In the genomic region with DNA sequence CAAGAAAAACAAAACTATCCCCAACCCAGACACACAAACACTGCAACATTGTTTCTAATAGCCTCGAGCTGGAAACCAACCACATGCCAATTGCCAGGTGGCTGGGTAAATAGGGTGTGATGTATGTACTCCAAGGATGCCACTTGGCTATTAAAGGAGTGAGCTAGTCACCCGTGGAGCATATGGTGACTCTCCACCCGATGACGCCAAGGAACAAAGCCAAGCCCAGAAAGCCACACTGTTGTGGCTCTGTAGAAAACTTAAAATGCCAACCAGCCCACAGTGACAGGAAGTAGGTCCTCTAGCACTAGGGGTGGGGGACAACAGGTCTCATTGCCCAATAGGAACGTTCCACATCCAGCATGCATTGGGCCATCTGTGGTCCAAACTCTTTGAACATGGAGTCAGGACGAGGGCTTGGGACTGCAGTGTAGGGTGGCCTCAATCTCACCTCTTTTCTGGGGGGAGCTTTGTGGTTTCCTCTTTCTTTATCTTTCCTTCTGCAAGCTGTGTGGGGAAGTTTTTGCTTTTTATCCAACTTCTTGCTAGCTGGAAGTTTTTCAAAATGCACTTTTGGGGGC, we compare ENCODE assay signal across 12 mouse cellular contexts. TPM values are rescaled to one million over a fixed set of nuclear protein-coding genes. Genes with fewer than 3 reads are reported as not detected.
DNase-seq lines count a peak whose midpoint lies in the region; ATAC-seq and TF ChIP-seq lines count a peak whose summit lies in the region.
"Had no signal": no experiment of that assay in that cellular context is flagged by ENCODE, and none has a peak within 500 bp of the region (broad histone marks: within the 10 kb centered on the region; RNA-seq: fewer than 3 reads in every experiment).

No protein-coding gene starts in this region.

- 61% methylated on average over 6 of the region's 6 CpGs for WGBS in forebrain, embryonic 15.5 days
- 53% methylated on average over 6 of the region's 6 CpGs for WGBS in forebrain, postnatal 0 days
- WGBS in kidney, embryonic 16.5 days, result 74% methylated on average over 6 of the region's 6 CpGs

- no peak for TF ChIP-seq CTCF in forebrain, postnatal 0 days (IDR thresholded peaks at IDR 0.05; ENCODE audit: low read depth)
- TF ChIP-seq CTCF in bone marrow macrophage, adult 2 months (IDR thresholded peaks at IDR 0.05; ENCODE audit: low read depth, low read length), result no peak

- H3K27ac ChIP-seq in forebrain, embryonic 15.5 days (replicated peaks), result no peak overlapping the region
- H3K27ac ChIP-seq in forebrain, postnatal 0 days (ENCODE audit: low read depth, low read length), result no peak overlapping the region
- peak overlapping the region; percentile 41; the same call in 1 of the 2 replicates for H3K27ac ChIP-seq in bone marrow macrophage, adult 2 months (ENCODE audit: insufficient read depth, low read depth, low read length)
- H3K27ac ChIP-seq in kidney, embryonic 16.5 days (ENCODE audit: low read length), result no peak overlapping the region
- H3K27ac ChIP-seq: hindbrain, embryonic 15.5 days; neural tube, embryonic 12.5 days had no signal

- H3K9me3 ChIP-seq in forebrain, embryonic 15.5 days, result no peaks in the 10 kb centered on the region
- no peaks in the 10 kb centered on the region for H3K9me3 ChIP-seq in forebrain, postnatal 0 days (ENCODE audit: low read length)
- H3K9me3 ChIP-seq in kidney, embryonic 16.5 days (ENCODE audit: low read length), result peaks cover 6% of the 10 kb centered on the region
- H3K9me3 ChIP-seq: hindbrain, embryonic 15.5 days; neural tube, embryonic 12.5 days had no signal

- peaks cover 7% of the 10 kb centered on the region; the same call in 1 of the 2 replicates for H3K4me1 ChIP-seq in forebrain, embryonic 15.5 days
- H3K4me1 ChIP-seq in forebrain, postnatal 0 days (ENCODE audit: insufficient read depth), result no peaks in the 10 kb centered on the region
- peaks cover 46% of the 10 kb centered on the region for H3K4me1 ChIP-seq in bone marrow macrophage, adult 2 months (ENCODE audit: control insufficient read depth, insufficient read depth, low read length)
- H3K4me1 ChIP-seq in kidney, embryonic 16.5 days (ENCODE audit: insufficient read depth, low read length), result 0 out of 2 replicates have a peak, but pooled peaks cover 13% of the 10 kb centered on the region

- no peaks in the 10 kb centered on the region for H3K27me3 ChIP-seq in forebrain, embryonic 15.5 days
- no peaks in the 10 kb centered on the region for H3K27me3 ChIP-seq in forebrain, postnatal 0 days (ENCODE audit: insufficient read depth, low read length)
- no peaks in the 10 kb centered on the region for H3K27me3 ChIP-seq in kidney, embryonic 16.5 days (ENCODE audit: insufficient read depth, low read length)
- H3K27me3 ChIP-seq: hindbrain, embryonic 15.5 days; neural tube, embryonic 12.5 days had no signal

- no peak for TF ChIP-seq POLR2A in bone marrow macrophage, adult 2 months (IDR thresholded peaks at IDR 0.05; ENCODE audit: borderline replicate concordance, low read depth, low read length)

- H3K4me3 ChIP-seq in forebrain, embryonic 15.5 days, result no peak overlapping the region
- H3K4me3 ChIP-seq in forebrain, postnatal 0 days (ENCODE audit: low read depth, low read length), result no peak overlapping the region
- H3K4me3 ChIP-seq in bone marrow macrophage, adult 2 months (ENCODE audit: insufficient read depth, low read length), result no peak overlapping the region
- no peak overlapping the region for H3K4me3 ChIP-seq in kidney, embryonic 16.5 days (ENCODE audit: low read length)
- H3K4me3 ChIP-seq: hindbrain, embryonic 15.5 days; neural tube, embryonic 12.5 days had no signal

- H3K36me3 ChIP-seq in forebrain, embryonic 15.5 days, result peaks cover 17% of the 10 kb centered on the region
- peaks cover 24% of the 10 kb centered on the region for H3K36me3 ChIP-seq in forebrain, postnatal 0 days (ENCODE audit: insufficient read depth)
- H3K36me3 ChIP-seq in kidney, embryonic 16.5 days (ENCODE audit: insufficient read depth, low read length), result peaks cover 14% of the 10 kb centered on the region

- H3K4me2 ChIP-seq in forebrain, embryonic 15.5 days (replicated peaks), result no peak overlapping the region
- H3K4me2 ChIP-seq in forebrain, postnatal 0 days (ENCODE audit: low read depth), result no peak overlapping the region
- no peak overlapping the region for H3K4me2 ChIP-seq in kidney, embryonic 16.5 days (replicated peaks; ENCODE audit: low read depth, low read length)
- H3K4me2 ChIP-seq: hindbrain, embryonic 15.5 days; neural tube, embryonic 12.5 days had no signal

- no peak overlapping the region for H3K9ac ChIP-seq in forebrain, embryonic 15.5 days (replicated peaks)
- no peak overlapping the region for H3K9ac ChIP-seq in forebrain, postnatal 0 days
- no peak overlapping the region for H3K9ac ChIP-seq in kidney, embryonic 16.5 days (replicated peaks; ENCODE audit: low read length)
- H3K9ac ChIP-seq: hindbrain, embryonic 15.5 days; neural tube, embryonic 12.5 days had no signal

- no peak for DNase-seq in forebrain, postnatal 0 days
- peak; percentile 60 to 64 for DNase-seq in B cell, adult 2 months
- peak; percentile 88 for DNase-seq in naive thymus-derived CD4-positive, alpha-beta T cell, adult 2 months (ENCODE audit: low read depth)
- DNase-seq in layer of hippocampus, adult 18-20 months (ENCODE audit: low spot score in 2 of 2), result no peak
- no peak for DNase-seq in frontal cortex, postnatal 25 days (ENCODE audit: low spot score in 2 of 2)
- DNase-seq: cerebellum, adult 18-20 months; heart, adult 18-20 months had no signal

- ATAC-seq in forebrain, embryonic 15.5 days (replicated peaks), result 0 out of 2 replicates have a peak, but pooled peaks have one; percentile 29
- no peak for ATAC-seq in forebrain, postnatal 0 days
- no peak for ATAC-seq in kidney, embryonic 16.5 days (ENCODE audit: low FRiP score, low TSS enrichment)

RNA-seq across cellular contexts. Expression of gene Sik1, which starts 15.1 kb away (rescaled TPM):
- 17.3 and 24.5 TPM in 2 replicates for polyA plus RNA-seq in forebrain, embryonic 15.5 days (2015; fragmentation: Nextera tagmentation; extraction: Ambion mirVana)
- 34.6 and 42.2 TPM in 2 replicates for total RNA-seq in forebrain, postnatal 0 days (2014; rRNA removed)
- 18.6 and 19.4 TPM in 2 replicates for polyA plus RNA-seq in forebrain, postnatal 0 days (2015; fragmentation: Nextera tagmentation; extraction: Ambion mirVana)
- polyA plus RNA-seq in bone marrow macrophage, adult 2 months (2012; ENCODE audit: insufficient read depth, insufficient read length, missing spikeins), result 24.8 and 25.7 TPM in 2 replicates
- polyA plus RNA-seq in kidney, embryonic 16.5 days (2015; fragmentation: Nextera tagmentation; extraction: Ambion mirVana), result 16.5 and 17.8 TPM in 2 replicates
- 10 to 100 TPM; 17.0 to 20.1 TPM for total RNA-seq in layer of hippocampus, adult 18-20 months (2021)

Comparison
In these comparisons a context has a peak if more than half of its experiments do, and no peak if none do; other contexts are left out.
1. DNase-seq: peak in B cell, adult 2 months (2 of 2) and naive thymus-derived CD4-positive, alpha-beta T cell, adult 2 months (single experiment); none in forebrain, postnatal 0 days (single experiment), layer of hippocampus, adult 18-20 months (0 of 2) and frontal cortex, postnatal 25 days (0 of 2).